Comparison of ENCODE assay signal across 24 mouse cellular contexts in the genomic region with DNA sequence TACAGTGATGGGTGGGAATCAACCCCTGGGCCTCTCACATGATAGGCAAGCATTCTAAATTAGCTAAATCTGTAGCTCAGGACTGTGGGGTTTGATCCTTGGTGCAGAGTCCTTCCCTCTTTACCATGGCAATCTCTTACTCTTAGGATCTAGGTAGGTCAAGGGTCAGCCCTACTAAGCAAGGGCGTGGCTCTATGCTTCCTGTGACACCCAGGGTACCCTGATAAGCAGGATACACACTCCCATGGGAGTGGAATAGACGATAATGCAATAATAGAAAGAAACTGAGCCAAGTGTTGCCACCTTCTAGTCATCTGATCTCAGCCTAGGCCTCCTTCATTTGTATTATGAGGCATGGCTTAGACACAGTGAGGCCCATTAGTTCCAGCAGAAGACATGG. TPM values are rescaled to one million over a fixed set of nuclear protein-coding genes. Genes with fewer than 3 reads are reported as not detected.
DNase-seq lines count a peak whose midpoint lies in the region; ATAC-seq and TF ChIP-seq lines count a peak whose summit lies in the region.
"Had no signal": no experiment of that assay in that cellular context is flagged by ENCODE, and none has a peak within 500 bp of the region (broad histone marks: within the 10 kb centered on the region; RNA-seq: fewer than 3 reads in every experiment).

No protein-coding gene starts in this region.

- peak; percentile 25 for DNase-seq in lung, postnatal 36 days
- DNase-seq in lung, postnatal 0 days (ENCODE audit: low spot score) = no peak
- DNase-seq in layer of hippocampus, adult 11-12 months (ENCODE audit: low spot score) = no peak
- DNase-seq in frontal cortex, postnatal 14 days (ENCODE audit: low spot score in 2 of 2) = no peak
- no peak for DNase-seq in spleen, postnatal 10 days (ENCODE audit: low spot score in 2 of 2)
- DNase-seq: adrenal gland, postnatal 10 days; cerebellum, adult 9-10 months; gastrocnemius, postnatal 10 days; left cerebral cortex, postnatal 4 days; spleen, adult 18-20 months; thymus, adult 2 months; thymus, postnatal 4 days had no signal

- TF ChIP-seq CTCF in lung, postnatal 0 days (IDR thresholded peaks at IDR 0.05) = no peak

- 45% methylated on average over 2 of the region's 2 CpGs for WGBS in lung, postnatal 0 days
- 58% methylated on average over 2 of the region's 2 CpGs for WGBS in intestine, embryonic 16.5 days

- H3K36me3 ChIP-seq in lung, postnatal 0 days (ENCODE audit: insufficient read depth, low read length) = no peaks in the 10 kb centered on the region
- no peaks in the 10 kb centered on the region for H3K36me3 ChIP-seq in intestine, embryonic 16.5 days (ENCODE audit: control insufficient read depth, insufficient read depth, low read length)
- H3K36me3 ChIP-seq: embryonic facial prominence, embryonic 15.5 days; forebrain, embryonic 15.5 days; hindbrain, embryonic 15.5 days; lung, embryonic 15.5 days had no signal

- H3K9me3 ChIP-seq in lung, postnatal 0 days (ENCODE audit: low read length) = no peaks in the 10 kb centered on the region
- no peaks in the 10 kb centered on the region for H3K9me3 ChIP-seq in intestine, embryonic 16.5 days (ENCODE audit: control insufficient read depth, low read length)
- H3K9me3 ChIP-seq: embryonic facial prominence, embryonic 15.5 days; forebrain, embryonic 15.5 days; hindbrain, embryonic 15.5 days; lung, embryonic 15.5 days had no signal

- H3K4me1 ChIP-seq in lung, postnatal 0 days (ENCODE audit: insufficient read depth, low read depth, low read length) = no peaks in the 10 kb centered on the region
- peaks cover 19% of the 10 kb centered on the region for H3K4me1 ChIP-seq in intestine, embryonic 16.5 days (ENCODE audit: control insufficient read depth, insufficient read depth, low read length)
- H3K4me1 ChIP-seq: embryonic facial prominence, embryonic 15.5 days; forebrain, embryonic 15.5 days; hindbrain, embryonic 15.5 days had no signal

- H3K27me3 ChIP-seq in lung, postnatal 0 days (replicated peaks; ENCODE audit: insufficient read depth, low read length) = no peaks in the 10 kb centered on the region
- no peaks in the 10 kb centered on the region for H3K27me3 ChIP-seq in intestine, embryonic 16.5 days (replicated peaks; ENCODE audit: control insufficient read depth, insufficient read depth, low read length)
- H3K27me3 ChIP-seq: embryonic facial prominence, embryonic 15.5 days; forebrain, embryonic 15.5 days; hindbrain, embryonic 15.5 days; lung, embryonic 15.5 days had no signal

- no peak overlapping the region for H3K27ac ChIP-seq in lung, postnatal 0 days (ENCODE audit: low read length)
- H3K27ac ChIP-seq in intestine, embryonic 16.5 days (ENCODE audit: low read length) = peak overlapping the region; percentile 79
- H3K27ac ChIP-seq: embryonic facial prominence, embryonic 15.5 days; forebrain, embryonic 15.5 days; hindbrain, embryonic 15.5 days; lung, embryonic 15.5 days; macrophage had no signal

- H3K9ac ChIP-seq in lung, postnatal 0 days (replicated peaks; ENCODE audit: low read depth) = no peak overlapping the region
- 0 out of 2 replicates have a peak overlapping the region, but pooled peaks have one; percentile 17 for H3K9ac ChIP-seq in intestine, embryonic 16.5 days (ENCODE audit: low read depth, low read length)
- H3K9ac ChIP-seq: embryonic facial prominence, embryonic 15.5 days; forebrain, embryonic 15.5 days; hindbrain, embryonic 15.5 days; lung, embryonic 15.5 days had no signal

- no peak for TF ChIP-seq EP300 in lung, postnatal 0 days (IDR thresholded peaks at IDR 0.05)

- no peak for ATAC-seq in lung, postnatal 0 days
- peak; percentile 95 for ATAC-seq in intestine, embryonic 16.5 days
- 0 out of 2 replicates have a peak, but pooled peaks have one; percentile 22 for ATAC-seq in megakaryocyte-erythroid progenitor cell, adult 5-6 weeks (replicated peaks; ENCODE audit: low FRiP score, low TSS enrichment, poor library complexity, severe bottlenecking)
- ATAC-seq: forebrain, embryonic 15.5 days had no signal

- H3K4me2 ChIP-seq in lung, postnatal 0 days (replicated peaks; ENCODE audit: low read depth, low read length) = no peak overlapping the region
- peak overlapping the region; percentile 26 for H3K4me2 ChIP-seq in intestine, embryonic 16.5 days (ENCODE audit: low read depth, low read length)
- H3K4me2 ChIP-seq: embryonic facial prominence, embryonic 15.5 days; forebrain, embryonic 15.5 days; hindbrain, embryonic 15.5 days; lung, embryonic 15.5 days; midbrain, embryonic 11.5 days had no signal

- no peak overlapping the region for H3K4me3 ChIP-seq in lung, postnatal 0 days (ENCODE audit: low read depth, low read length)
- H3K4me3 ChIP-seq in intestine, embryonic 16.5 days (ENCODE audit: low read length) = no peak overlapping the region
- H3K4me3 ChIP-seq: embryonic facial prominence, embryonic 15.5 days; forebrain, embryonic 15.5 days; hindbrain, embryonic 15.5 days; lung, embryonic 15.5 days had no signal

RNA-seq across cellular contexts. Expression of a gene that starts 1.0 kb away (rescaled TPM):
- 0.44 and 0.49 TPM in 2 replicates for polyA plus RNA-seq in lung, postnatal 0 days (2015; fragmentation: Nextera tagmentation; extraction: Ambion mirVana)
- polyA plus RNA-seq in intestine, embryonic 16.5 days (2015; fragmentation: Nextera tagmentation; extraction: Ambion mirVana) = 3.3 and 4.2 TPM in 2 replicates
- not detected in 2 replicates for total RNA-seq in megakaryocyte-erythroid progenitor cell, adult 5-6 weeks (2014; fragmentation: Nextera tagmentation)
- total RNA-seq in megakaryocyte-erythroid progenitor cell, adult 5-6 weeks (2017) = not detected in 2 replicates
- total RNA-seq: common myeloid progenitor, adult 5-6 weeks; hematopoietic stem cell, adult 5-6 weeks; monocyte, adult 5-6 weeks; neutrophil, adult 5-6 weeks had no signal
- polyA plus RNA-seq: forebrain, embryonic 15.5 days; hindbrain, embryonic 15.5 days; macrophage; midbrain, embryonic 11.5 days had no signal

RNA-seq across cellular contexts. Expression of a gene that starts 9.3 kb away (rescaled TPM):
- polyA plus RNA-seq in lung, postnatal 0 days (2015; fragmentation: Nextera tagmentation; extraction: Ambion mirVana) = 76.5 and 79.7 TPM in 2 replicates
- 222 and 227 TPM in 2 replicates for polyA plus RNA-seq in intestine, embryonic 16.5 days (2015; fragmentation: Nextera tagmentation; extraction: Ambion mirVana)
- total RNA-seq in megakaryocyte-erythroid progenitor cell, adult 5-6 weeks (2014; fragmentation: Nextera tagmentation) = 109 and 117 TPM in 2 replicates
- total RNA-seq in megakaryocyte-erythroid progenitor cell, adult 5-6 weeks (2017) = 28.0 and 39.1 TPM in 2 replicates

RNA-seq across cellular contexts. Expression of a gene that starts 24.0 kb away (rescaled TPM):
- polyA plus RNA-seq in lung, postnatal 0 days (2015; fragmentation: Nextera tagmentation; extraction: Ambion mirVana) = 1.8 and 2.3 TPM in 2 replicates
- polyA plus RNA-seq in intestine, embryonic 16.5 days (2015; fragmentation: Nextera tagmentation; extraction: Ambion mirVana) = 67.0 and 88.7 TPM in 2 replicates
- 0.35 TPM in 1 of 2 replicates, not detected in the other for total RNA-seq in megakaryocyte-erythroid progenitor cell, adult 5-6 weeks (2014; fragmentation: Nextera tagmentation)
- 0.46 TPM in 1 of 2 replicates, not detected in the other for total RNA-seq in megakaryocyte-erythroid progenitor cell, adult 5-6 weeks (2017)
- total RNA-seq: common myeloid progenitor, adult 5-6 weeks; hematopoietic stem cell, adult 5-6 weeks; monocyte, adult 5-6 weeks had no signal
- polyA plus RNA-seq: macrophage had no signal

RNA-seq across cellular contexts. Expression of a gene that starts 48.2 kb away (rescaled TPM):
- 43.6 and 48.7 TPM in 2 replicates for polyA plus RNA-seq in lung, postnatal 0 days (2015; fragmentation: Nextera tagmentation; extraction: Ambion mirVana)
- polyA plus RNA-seq in intestine, embryonic 16.5 days (2015; fragmentation: Nextera tagmentation; extraction: Ambion mirVana) = 26.9 and 32.5 TPM in 2 replicates
- total RNA-seq in megakaryocyte-erythroid progenitor cell, adult 5-6 weeks (2014; fragmentation: Nextera tagmentation) = 80.4 and 113 TPM in 2 replicates
- 64.4 and 90.0 TPM in 2 replicates for total RNA-seq in megakaryocyte-erythroid progenitor cell, adult 5-6 weeks (2017)

RNA-seq across cellular contexts. Expression of a gene that starts 56.2 kb away (rescaled TPM):
- 121 and 135 TPM in 2 replicates for polyA plus RNA-seq in lung, postnatal 0 days (2015; fragmentation: Nextera tagmentation; extraction: Ambion mirVana)
- 173 and 177 TPM in 2 replicates for polyA plus RNA-seq in intestine, embryonic 16.5 days (2015; fragmentation: Nextera tagmentation; extraction: Ambion mirVana)
- 13.5 and 18.9 TPM in 2 replicates for total RNA-seq in megakaryocyte-erythroid progenitor cell, adult 5-6 weeks (2014; fragmentation: Nextera tagmentation)
- 5.7 and 10.3 TPM in 2 replicates for total RNA-seq in megakaryocyte-erythroid progenitor cell, adult 5-6 weeks (2017)

Comparison
In these comparisons a context has a peak if more than half of its experiments do, and no peak if none do; other contexts are left out.
1. RNA of a gene that starts 24.0 kb away (polyA plus RNA-seq): 67.0 to 88.7 TPM in intestine, embryonic 16.5 days; 1.8 to 2.3 TPM in lung, postnatal 0 days; every median in the first group is over 10 times any median in the second.